Mouse (Mus musculus) retina, postnatal 1 day (tissue): ENCODE data around the gene Mob2.
A peak's percentile ranks its signal among the peaks of the same experiment; 100 is the strongest.

Experiments
- DNase-seq: peaks from one replicate; pipeline ENCODE4 v3.0.0-alpha.2; 2012

Gene Mob2

GRCm38 (mm10) chr7:142020827-142021226, 40.0 kb downstream of the Mob2 start:
- peak; percentile 33 for DNase-seq

GRCm38 (mm10) chr7:142019699-142020098, 41.2 kb downstream of the Mob2 start:
- peak; percentile 17 for DNase-seq

GRCm38 (mm10) chr7:142016562-142016961, 44.3 kb downstream of the Mob2 start:
- peak; percentile 61 for DNase-seq

GRCm38 (mm10) chr7:142001597-142002340, 59.1 kb downstream of the Mob2 start:
- no peak for DNase-seq

GRCm38 (mm10) chr7:142000661-142001060, 60.2 kb downstream of the Mob2 start:
- DNase-seq: no peak

- no peak for DNase-seq
These were observed 66.7 kb downstream of the Mob2 start for GRCm38 (mm10) chr7:141994121-141994520.

GRCm38 (mm10) chr7:141991183-141991582, 69.7 kb downstream of the Mob2 start:
- no peak for DNase-seq

GRCm38 (mm10) chr7:141988314-141988806, 72.5 kb downstream of the Mob2 start:
- no peak for DNase-seq

- no peak for DNase-seq
These were observed 79.6 kb downstream of the Mob2 start for GRCm38 (mm10) chr7:141981237-141981636.

- DNase-seq: no peak
These were observed 81.6 kb downstream of the Mob2 start for GRCm38 (mm10) chr7:141979247-141979646.

- no peak for DNase-seq
These were observed 82.9 kb downstream of the Mob2 start for GRCm38 (mm10) chr7:141978003-141978402.

GRCm38 (mm10) chr7:141972831-141973619, 87.8 kb downstream of the Mob2 start:
- DNase-seq: peak; percentile 56

- DNase-seq: no peak
These were observed 94.6 kb downstream of the Mob2 start for GRCm38 (mm10) chr7:141966281-141966680.

- DNase-seq: no peak
These were observed 98.3 kb downstream of the Mob2 start for GRCm38 (mm10) chr7:141962521-141962920.

GRCm38 (mm10) chr7:141961491-141961890, 99.4 kb downstream of the Mob2 start:
- DNase-seq: peak; percentile 36

GRCm38 (mm10) chr7:141960926-141961325, 99.9 kb downstream of the Mob2 start:
- DNase-seq: no peak

- no peak for DNase-seq
These were observed 101.7 kb downstream of the Mob2 start for GRCm38 (mm10) chr7:141959133-141959532.
